Mouse (Mus musculus) heart, embryonic 11.5 days (tissue): ENCODE measurements around the gene Slc37a2. TPM values are rescaled to one million over a fixed set of nuclear protein-coding genes. Genes with fewer than 3 reads are reported as not detected.
"Not testable (repeated sequence)": the region's sequence is repeated elsewhere in the genome, so short reads cannot be mapped to it uniquely, and the experiment has no call there.

ENCODE experiments used
- ATAC-seq: fragments of 200-750 bp; cut with Nextera tagmentation; replicated peaks from 2 replicates; pipeline ENCODE4 v1.8.0; 2017; ENCODE audit warnings: moderate library complexity; ENCODE audit not compliant: insufficient number of reproducible peaks, low FRiP score, low TSS enrichment
- H3K27ac ChIP-seq: fragments of 300-500 bp; sonication (generic); 2 replicates; pipeline ENCODE4 v1.5.1; 2014; ENCODE audit warnings: mild to moderate bottlenecking, low read depth, low read length
- H3K27me3 ChIP-seq: fragments of 300-500 bp; sonication (generic); 2 replicates; pipeline ENCODE4 v1.6.1; 2014; ENCODE audit warnings: mild to moderate bottlenecking, low read length, mixed read lengths; ENCODE audit not compliant: control insufficient read depth, insufficient read depth
- H3K36me3 ChIP-seq: fragments of 300-500 bp; sonication (generic); 2 replicates; pipeline ENCODE4 v1.6.1; 2014; ENCODE audit warnings: mild to moderate bottlenecking, low read length, moderate library complexity, mixed read lengths; ENCODE audit not compliant: control insufficient read depth, insufficient read depth
- H3K4me1 ChIP-seq: fragments of 300-500 bp; sonication (generic); 2 replicates; pipeline ENCODE4 v1.6.1; 2014; ENCODE audit warnings: low read length; ENCODE audit not compliant: control insufficient read depth, insufficient read depth
- H3K4me2 ChIP-seq: fragments of 300-500 bp; sonication (generic); 2 replicates; pipeline ENCODE4 v1.6.1; 2014; ENCODE audit warnings: mild to moderate bottlenecking, moderate library complexity
- H3K4me3 ChIP-seq: fragments of 300-500 bp; sonication (generic); 2 replicates; pipeline ENCODE4 v1.5.1; 2014; ENCODE audit warnings: low read depth, low read length
- H3K9ac ChIP-seq: fragments of 300-500 bp; sonication (generic); 2 replicates; pipeline ENCODE4 v1.6.1; 2014; ENCODE audit warnings: mild to moderate bottlenecking, low read depth, low read length, moderate library complexity
- H3K9me3 ChIP-seq: fragments of 300-500 bp; sonication (generic); replicated peaks from 2 replicates; pipeline ENCODE4 v1.6.1; 2016; ENCODE audit warnings: low read length; ENCODE audit not compliant: control insufficient read depth
- whole genome bisulfite sequencing: fragments of 180-500 bp; shearing (Covaris S2); extraction: QIAGEN DNeasy Blood & Tissue Kit; methylation state at CpG from one replicate; pipeline ENCODE4 v1.1.7; 2014; ENCODE audit not compliant: insufficient replicate concordance; 5-methylcytosine and 5-hydroxymethylcytosine counted together
- polyA plus RNA-seq: library from polyadenylated mRNA; unstranded; fragments of >200 nt; fragmentation: Nextera tagmentation; extraction: Ambion mirVana; gene quantifications from 2 replicates; pipeline ENCODE4 v1.2.1, GENCODE M21; 2014

The Slc37a2 gene
- polyA plus RNA-seq: 0.94 and 1.6 TPM in 2 replicates

DNA sequence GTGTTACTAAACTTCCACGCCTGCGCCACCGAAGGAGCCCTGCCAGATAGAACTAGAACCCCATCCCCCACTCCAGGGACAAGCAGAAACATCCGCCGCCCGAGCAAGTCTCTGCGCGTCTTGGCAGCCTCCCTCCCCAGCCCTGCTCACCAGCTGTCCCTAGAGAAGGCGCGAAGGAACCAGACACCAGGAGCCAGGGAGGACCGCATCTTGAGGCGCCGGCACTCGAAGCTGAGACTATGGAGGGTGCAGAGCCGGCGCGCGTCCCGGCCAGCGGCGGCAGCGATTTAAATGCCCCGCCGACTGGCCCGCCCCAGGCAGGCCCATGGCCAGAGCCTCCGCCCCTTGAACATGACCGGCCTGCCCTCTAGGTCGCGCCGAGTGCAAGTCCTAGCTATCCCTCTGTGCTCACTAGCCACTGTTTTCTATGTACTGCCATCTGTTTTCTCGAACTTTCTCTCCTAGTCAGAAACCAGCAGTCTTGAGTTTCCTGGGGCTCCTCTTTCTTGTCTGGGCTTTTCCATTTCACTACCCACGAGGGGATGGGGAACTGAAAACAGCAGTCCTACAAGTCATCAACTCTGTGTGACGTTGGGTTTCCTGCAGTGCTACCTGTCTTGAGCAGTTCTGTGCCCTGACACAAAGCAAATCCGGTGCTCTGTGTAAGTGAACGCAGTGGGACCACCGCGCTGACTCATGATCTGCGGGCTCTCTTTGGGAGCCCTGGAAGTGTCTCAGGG, at the start of gene Slc37a2:
TSS of gene Slc37a2 (minus strand) at position 590 of the 740 bp plus-strand sequence.
- no peaks in the 10 kb centered on the region for H3K27me3 ChIP-seq
- H3K27ac ChIP-seq: no peak within 1 kb of the TSS
- no peaks in the 10 kb centered on the region for H3K4me1 ChIP-seq
- H3K4me3 ChIP-seq: peak within 1 kb of the TSS; percentile 49
- peak within 1 kb of the TSS; percentile 74 for H3K4me2 ChIP-seq
- peak; percentile 78 for ATAC-seq
- peak within 1 kb of the TSS; percentile 16 for H3K9ac ChIP-seq
- 3% methylated on average over 38 of the region's 38 CpGs for WGBS
- no peaks in the 10 kb centered on the region for H3K9me3 ChIP-seq
- H3K36me3 ChIP-seq: no peaks in the 10 kb centered on the region

DNA sequence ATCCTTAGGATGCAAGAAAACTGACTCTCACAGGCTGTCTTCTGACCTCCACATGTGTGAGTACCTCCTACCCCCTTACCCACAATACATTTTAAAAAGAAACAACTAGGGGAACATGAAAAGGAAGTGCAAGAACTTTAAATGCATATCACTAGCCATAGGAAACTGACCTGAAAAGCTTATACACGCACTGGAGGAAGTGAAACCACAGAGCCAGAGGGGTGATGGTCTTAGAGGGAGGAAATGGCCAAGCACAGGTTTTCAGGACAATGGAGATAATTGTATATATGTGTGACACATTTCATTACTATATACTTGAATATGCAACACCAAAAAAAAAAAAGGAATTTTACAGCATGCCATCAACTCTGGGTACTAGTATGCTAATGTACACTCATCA, 46.2 kb upstream of the Slc37a2 start:
- Histone ChIP-seq H3K36me3 (no peaks in the 10 kb centered on the region), H3K27ac (no peak overlapping the region), H3K4me1 (no peaks in the 10 kb centered on the region), H3K27me3 (no peaks in the 10 kb centered on the region), H3K4me3 (no peak overlapping the region), H3K9me3 (no peaks in the 10 kb centered on the region), H3K9ac (no peak overlapping the region), H3K4me2 (no peak overlapping the region)
- no peak for ATAC-seq
- WGBS: 79% methylated on average over 1 of the region's 1 CpGs

DNA sequence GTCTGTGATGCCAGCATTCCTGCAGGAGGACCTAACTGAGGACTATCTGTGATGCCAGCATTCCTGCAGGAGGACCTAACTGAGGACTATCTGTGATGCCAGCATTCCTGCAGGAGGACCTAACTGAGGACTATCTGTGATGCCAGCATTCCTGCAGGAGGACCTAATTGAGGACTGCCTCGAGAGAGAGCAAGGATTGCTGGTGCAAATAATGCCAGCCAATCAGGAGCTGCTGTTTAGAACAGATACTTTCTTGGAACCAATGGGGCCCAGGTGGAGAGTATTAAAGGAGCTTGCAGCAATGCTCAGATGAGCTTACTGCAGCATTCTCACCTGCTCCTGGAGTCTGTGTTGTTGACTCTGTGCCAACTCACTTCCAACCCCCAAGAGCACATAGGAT, 45.0 kb upstream of the Slc37a2 start:
- ATAC-seq, H3K27me3 ChIP-seq, H3K4me2 ChIP-seq, H3K27ac ChIP-seq, H3K4me1 ChIP-seq, H3K36me3 ChIP-seq, H3K4me3 ChIP-seq, H3K9me3 ChIP-seq, H3K9ac ChIP-seq: not testable (repeated sequence)
- 54% methylated on average over 1 of the region's 1 CpGs for WGBS

DNA sequence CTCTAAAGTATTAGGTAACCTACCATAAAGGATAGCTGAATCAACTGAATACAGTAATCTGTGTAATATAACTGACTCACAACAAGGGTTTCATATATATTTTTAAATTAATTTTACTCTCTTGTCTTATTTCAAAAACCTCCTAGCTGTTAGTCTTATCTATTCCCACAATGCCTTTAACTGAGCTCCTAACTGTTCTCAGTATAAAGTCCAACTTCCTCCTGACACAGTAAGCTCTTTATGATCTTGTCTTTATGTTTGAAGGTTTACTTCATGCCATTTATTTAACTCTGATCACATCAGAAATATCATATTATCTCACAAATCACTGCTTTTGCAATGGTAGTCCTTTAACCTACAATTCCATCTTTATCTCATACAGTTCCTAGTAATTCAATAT, 40.0 kb upstream of the Slc37a2 start:
- Histone ChIP-seq H3K4me1 (no peaks in the 10 kb centered on the region), H3K9me3 (no peaks in the 10 kb centered on the region), H3K9ac (no peak overlapping the region), H3K4me3 (no peak overlapping the region), H3K36me3 (no peaks in the 10 kb centered on the region), H3K27me3 (no peaks in the 10 kb centered on the region), H3K27ac (no peak overlapping the region), H3K4me2 (no peak overlapping the region)
- no peak for ATAC-seq

DNA sequence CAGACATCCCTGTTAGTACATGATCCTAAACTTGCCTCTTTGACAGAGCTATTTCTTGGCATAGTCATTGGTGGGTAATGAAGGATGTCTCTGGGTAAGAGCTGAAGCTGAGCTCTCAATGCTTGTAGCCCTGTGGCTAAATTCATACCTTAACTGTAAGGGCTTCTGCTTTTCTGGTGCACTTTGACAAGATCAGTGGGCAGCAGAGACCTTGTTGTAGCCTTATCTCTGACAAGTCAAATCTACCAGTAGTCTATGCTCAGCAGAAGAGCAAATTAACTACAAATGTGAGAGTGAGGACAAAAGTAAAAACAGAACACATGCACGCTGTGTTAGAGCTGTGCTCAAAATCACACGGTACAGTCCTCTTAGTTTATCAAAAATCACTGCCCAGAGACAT, 11.1 kb upstream of the Slc37a2 start:
- WGBS: 78% methylated on average over 2 of the region's 2 CpGs
- H3K4me3 ChIP-seq: no peak overlapping the region
- H3K9ac ChIP-seq: no peak overlapping the region
- no peak for ATAC-seq
- no peaks in the 10 kb centered on the region for H3K36me3 ChIP-seq
- no peak overlapping the region for H3K4me2 ChIP-seq
- no peaks in the 10 kb centered on the region for H3K27me3 ChIP-seq
- no peaks in the 10 kb centered on the region for H3K4me1 ChIP-seq
- H3K9me3 ChIP-seq: no peaks in the 10 kb centered on the region
- H3K27ac ChIP-seq: no peak overlapping the region

DNA sequence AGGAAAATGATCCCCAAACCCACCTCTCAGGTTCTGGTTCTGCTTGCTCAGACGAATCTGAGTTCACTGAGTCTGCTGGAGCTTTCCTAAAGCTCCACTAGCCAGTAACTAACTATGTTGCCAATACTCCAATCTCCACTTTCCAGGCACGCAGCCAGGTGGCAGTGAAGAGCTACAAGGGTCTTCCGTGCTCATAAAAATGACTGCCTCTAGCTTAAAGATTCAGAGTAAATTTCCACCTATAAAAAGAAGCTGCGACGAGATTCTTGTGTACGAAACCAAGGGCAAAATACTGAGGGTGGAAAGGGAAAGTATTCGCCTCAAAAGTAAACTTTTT, 319 bp upstream of the Slc37a2 start:
- Histone ChIP-seq H3K36me3 (no peaks in the 10 kb centered on the region), H3K27ac (no peak overlapping the region), H3K4me2 (peak overlapping the region; percentile 74), H3K4me3 (peak overlapping the region; percentile 49), H3K27me3 (no peaks in the 10 kb centered on the region), H3K4me1 (no peaks in the 10 kb centered on the region), H3K9me3 (no peaks in the 10 kb centered on the region), H3K9ac (peak overlapping the region; percentile 16)
- 31% methylated on average over 7 of the region's 7 CpGs for WGBS
- peak; percentile 42; the same call in 1 of the 2 replicates for ATAC-seq

DNA sequence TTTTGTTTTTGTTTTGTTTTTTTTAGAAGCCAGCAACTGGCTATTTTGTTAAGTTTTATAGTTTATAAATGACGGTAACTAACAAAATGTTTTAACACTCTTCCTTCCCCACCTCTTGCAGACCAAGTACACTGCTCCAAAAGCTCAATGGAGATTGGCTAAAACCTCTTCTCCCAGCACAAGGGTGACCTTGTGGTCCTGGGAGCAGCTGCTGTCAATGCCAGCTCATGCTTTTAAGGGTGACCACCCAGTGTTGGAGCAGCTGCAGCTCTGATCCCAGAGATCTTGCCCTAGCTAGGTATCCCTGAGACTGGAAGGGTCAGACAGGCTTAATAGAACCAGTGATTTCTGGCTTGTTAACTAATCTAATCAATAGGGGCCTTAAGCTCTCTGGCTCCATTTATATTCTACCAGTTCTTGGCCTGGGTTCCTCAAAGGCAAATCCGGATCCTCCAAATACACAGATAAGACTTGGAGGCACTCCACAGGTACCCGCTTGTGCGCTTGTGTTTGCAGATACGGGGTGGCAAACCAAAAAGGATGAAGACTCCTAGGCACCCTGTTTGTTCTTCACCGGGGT, 917 bp downstream of the Slc37a2 start:
- no peak for ATAC-seq
- H3K36me3 ChIP-seq: no peaks in the 10 kb centered on the region
- no peaks in the 10 kb centered on the region for H3K9me3 ChIP-seq
- H3K4me2 ChIP-seq: peak overlapping the region; percentile 74
- no peaks in the 10 kb centered on the region for H3K27me3 ChIP-seq
- H3K9ac ChIP-seq: no peak overlapping the region
- no peaks in the 10 kb centered on the region for H3K4me1 ChIP-seq
- H3K27ac ChIP-seq: no peak overlapping the region
- peak overlapping the region; percentile 49 for H3K4me3 ChIP-seq
- WGBS: 17% methylated on average over 6 of the region's 6 CpGs

DNA sequence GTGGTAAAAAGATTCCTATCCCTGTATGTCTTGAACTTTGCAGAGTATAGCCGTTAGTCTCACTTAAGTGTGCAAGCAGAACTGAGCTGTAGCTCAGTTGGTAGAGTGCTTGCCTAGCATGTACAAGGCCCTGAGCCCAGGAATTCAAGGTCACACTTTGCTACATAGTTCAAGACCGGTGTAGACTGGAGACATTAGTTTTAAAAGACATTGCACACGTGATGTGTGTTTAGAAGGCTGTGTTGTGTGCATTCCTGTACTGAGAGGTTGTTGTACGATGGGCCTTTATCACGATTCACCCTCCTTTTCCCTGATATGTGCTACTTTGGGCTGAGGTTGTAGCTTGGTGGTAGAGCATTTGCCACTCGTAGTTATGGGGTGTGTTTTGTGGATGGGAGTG, 4.9 kb downstream of the Slc37a2 start:
- Histone ChIP-seq H3K4me2 (no peak overlapping the region), H3K9me3 (no peaks in the 10 kb centered on the region), H3K4me1 (no peaks in the 10 kb centered on the region), H3K27ac (no peak overlapping the region), H3K27me3 (no peaks in the 10 kb centered on the region), H3K9ac (no peak overlapping the region), H3K36me3 (no peaks in the 10 kb centered on the region), H3K4me3 (no peak overlapping the region)
- ATAC-seq: no peak
- 77% methylated on average over 6 of the region's 6 CpGs for WGBS

DNA sequence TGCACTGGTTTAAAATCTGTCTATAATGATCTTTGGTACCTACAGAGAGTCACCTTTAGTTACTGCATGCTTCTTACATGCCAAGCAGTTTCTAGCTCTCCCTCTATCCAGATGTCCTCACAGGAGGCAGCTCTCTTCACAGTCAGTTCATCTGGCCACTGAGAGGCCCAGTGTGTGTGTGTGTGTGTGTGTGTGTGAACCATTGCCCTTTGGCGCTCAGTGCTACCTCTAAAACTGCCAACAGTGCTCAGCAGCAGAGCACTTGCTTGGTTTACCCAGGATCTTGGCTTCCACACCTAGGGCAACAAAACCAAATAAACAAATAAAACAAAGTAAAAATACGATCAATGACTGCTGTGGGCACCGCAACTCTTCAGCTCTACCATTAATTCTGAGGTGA, 5.6 kb downstream of the Slc37a2 start:
- H3K4me3 ChIP-seq: no peak overlapping the region
- no peaks in the 10 kb centered on the region for H3K27me3 ChIP-seq
- 90% methylated on average over 3 of the region's 3 CpGs for WGBS
- H3K9ac ChIP-seq: no peak overlapping the region
- H3K4me2 ChIP-seq: no peak overlapping the region
- no peaks in the 10 kb centered on the region for H3K9me3 ChIP-seq
- H3K36me3 ChIP-seq: no peaks in the 10 kb centered on the region
- ATAC-seq: no peak
- H3K4me1 ChIP-seq: no peaks in the 10 kb centered on the region
- H3K27ac ChIP-seq: no peak overlapping the region
